Mouse (Mus musculus): Measurements from ENCODE around the gene Gm21312. TPM values are rescaled to one million over a fixed set of nuclear protein-coding genes. Genes with fewer than 3 reads are reported as not detected.
"Not testable (repeated sequence)": the region's sequence is repeated elsewhere in the genome, so short reads cannot be mapped to it uniquely, and the experiment has no call there.

The Gm21312 gene
- not detected in 2 replicates for polyA plus RNA-seq (2015; fragmentation: Nextera tagmentation; extraction: Ambion mirVana)

GRCm38 (mm10) chr10:104176724-104177123, at the start of gene Gm21312:
Gene Gm21312, plus strand, starts transcription at chr10:104177024.
- not testable (repeated sequence) for H3K9me3 ChIP-seq (replicated peaks); H3K36me3 ChIP-seq; H3K27me3 ChIP-seq; H3K4me3 ChIP-seq; H3K4me2 ChIP-seq; ATAC-seq (replicated peaks; ENCODE audit: insufficient number of reproducible peaks, insufficient read depth, low FRiP score, low read depth); H3K27ac ChIP-seq; H3K4me1 ChIP-seq (replicated peaks); H3K9ac ChIP-seq
- WGBS: no CpG with 5 or more reads among the region's 3 CpGs

GRCm38 (mm10) chr10:104142687-104143086, 34.1 kb upstream of the Gm21312 start, which contains the start of gene Gm21293:
Gene Gm21293, plus strand, starts transcription at chr10:104142987.
- not testable (repeated sequence) for ATAC-seq (replicated peaks; ENCODE audit: insufficient number of reproducible peaks, insufficient read depth, low FRiP score, low read depth); H3K4me1 ChIP-seq (replicated peaks); H3K36me3 ChIP-seq; H3K4me2 ChIP-seq; H3K4me3 ChIP-seq; H3K27me3 ChIP-seq; H3K9me3 ChIP-seq (replicated peaks); H3K27ac ChIP-seq; H3K9ac ChIP-seq
- no CpG with 5 or more reads among the region's 3 CpGs for WGBS

GRCm38 (mm10) chr10:104151197-104151596, 25.6 kb upstream of the Gm21312 start, which contains the start of gene Gm6763:
Gene Gm6763, plus strand, starts transcription at chr10:104151497.
- not testable (repeated sequence) for H3K9me3 ChIP-seq (replicated peaks); H3K4me1 ChIP-seq (replicated peaks); H3K27me3 ChIP-seq; H3K36me3 ChIP-seq; H3K27ac ChIP-seq; ATAC-seq (replicated peaks; ENCODE audit: insufficient number of reproducible peaks, insufficient read depth, low FRiP score, low read depth); H3K9ac ChIP-seq; H3K4me3 ChIP-seq; H3K4me2 ChIP-seq
- WGBS: no CpG with 5 or more reads among the region's 3 CpGs

- H3K27me3 ChIP-seq; ATAC-seq (replicated peaks; ENCODE audit: insufficient number of reproducible peaks, insufficient read depth, low FRiP score, low read depth); H3K27ac ChIP-seq; H3K4me3 ChIP-seq; H3K4me2 ChIP-seq; H3K9ac ChIP-seq; H3K4me1 ChIP-seq (replicated peaks); H3K36me3 ChIP-seq; H3K9me3 ChIP-seq (replicated peaks): not testable (repeated sequence)
- whole genome bisulfite sequencing: no CpG with 5 or more reads among the region's 3 CpGs
These were observed 17.1 kb upstream of the Gm21312 start, which contains the start of gene Gm8764 for GRCm38 (mm10) chr10:104159706-104160105. Gene Gm8764, plus strand, starts transcription at chr10:104160006.

GRCm38 (mm10) chr10:104168215-104168614, 8.6 kb upstream of the Gm21312 start, which contains the start of gene Gm21304:
Gene Gm21304, plus strand, starts transcription at chr10:104168515.
- H3K4me3 ChIP-seq; H3K27ac ChIP-seq; ATAC-seq (replicated peaks; ENCODE audit: insufficient number of reproducible peaks, insufficient read depth, low FRiP score, low read depth); H3K9ac ChIP-seq; H3K9me3 ChIP-seq (replicated peaks); H3K27me3 ChIP-seq; H3K4me1 ChIP-seq (replicated peaks); H3K36me3 ChIP-seq; H3K4me2 ChIP-seq: not testable (repeated sequence)
- WGBS: no CpG with 5 or more reads among the region's 3 CpGs

- H3K4me2 ChIP-seq; H3K9ac ChIP-seq; H3K27me3 ChIP-seq; H3K4me3 ChIP-seq; H3K36me3 ChIP-seq; H3K27ac ChIP-seq; H3K9me3 ChIP-seq (replicated peaks); H3K4me1 ChIP-seq (replicated peaks); ATAC-seq (replicated peaks; ENCODE audit: insufficient number of reproducible peaks, insufficient read depth, low FRiP score, low read depth): not testable (repeated sequence)
- WGBS: no CpG with 5 or more reads among the region's 3 CpGs
These were observed 8.4 kb downstream of the Gm21312 start, which contains the start of gene Gm20765 for GRCm38 (mm10) chr10:104185233-104185632. Gene Gm20765, plus strand, starts transcription at chr10:104185533.

- ATAC-seq (replicated peaks; ENCODE audit: insufficient number of reproducible peaks, insufficient read depth, low FRiP score, low read depth); H3K27ac ChIP-seq; H3K4me3 ChIP-seq; H3K4me1 ChIP-seq (replicated peaks); H3K27me3 ChIP-seq; H3K36me3 ChIP-seq; H3K9ac ChIP-seq; H3K9me3 ChIP-seq (replicated peaks); H3K4me2 ChIP-seq: not testable (repeated sequence)
- WGBS: no CpG with 5 or more reads among the region's 3 CpGs
These were observed 16.9 kb downstream of the Gm21312 start, which contains the start of gene Gm4340 for GRCm38 (mm10) chr10:104193742-104194141. Gene Gm4340, plus strand, starts transcription at chr10:104194042.

GRCm38 (mm10) chr10:104209655-104210054, 32.8 kb downstream of the Gm21312 start:
- no peak overlapping the region for H3K4me3 ChIP-seq
- 79% methylated on average over 1 of the region's 1 CpGs for WGBS
- no peaks in the 10 kb centered on the region for H3K9me3 ChIP-seq (replicated peaks)

GRCm38 (mm10) chr10:104210268-104210990, 33.6 kb downstream of the Gm21312 start:
- Histone ChIP-seq H3K27me3 (no peaks in the 10 kb centered on the region), H3K4me2 (no peak overlapping the region), H3K4me3 (no peak overlapping the region), H3K27ac (no peak overlapping the region), H3K36me3 (no peaks in the 10 kb centered on the region), H3K4me1 (replicated peaks) (no peaks in the 10 kb centered on the region), H3K9ac (no peak overlapping the region), H3K9me3 (replicated peaks) (no peaks in the 10 kb centered on the region)
- 57% methylated on average over 3 of the region's 3 CpGs for WGBS
- no peak for ATAC-seq (replicated peaks; ENCODE audit: insufficient number of reproducible peaks, insufficient read depth, low FRiP score, low read depth)

More at GRCm38 (mm10) chr10:104209655-104210054, 32.8 kb downstream of the Gm21312 start:
- ATAC-seq (replicated peaks; ENCODE audit: insufficient number of reproducible peaks, insufficient read depth, low FRiP score, low read depth): no peak
- no peak overlapping the region for H3K9ac ChIP-seq
- H3K4me2 ChIP-seq: no peak overlapping the region
- no peaks in the 10 kb centered on the region for H3K4me1 ChIP-seq (replicated peaks)
- no peak overlapping the region for H3K27ac ChIP-seq
- H3K36me3 ChIP-seq: no peaks in the 10 kb centered on the region
- H3K27me3 ChIP-seq: no peaks in the 10 kb centered on the region

GRCm38 (mm10) chr10:104214527-104214926, 37.7 kb downstream of the Gm21312 start:
- Histone ChIP-seq H3K27ac (no peak overlapping the region), H3K4me3 (no peak overlapping the region), H3K27me3 (no peaks in the 10 kb centered on the region), H3K9me3 (replicated peaks) (no peaks in the 10 kb centered on the region), H3K4me2 (no peak overlapping the region), H3K36me3 (no peaks in the 10 kb centered on the region), H3K4me1 (replicated peaks) (no peaks in the 10 kb centered on the region), H3K9ac (no peak overlapping the region)
- 84% methylated on average over 5 of the region's 5 CpGs for WGBS
- 0 out of 2 replicates have a peak, but pooled peaks have one; percentile 18 for ATAC-seq (replicated peaks; ENCODE audit: insufficient number of reproducible peaks, insufficient read depth, low FRiP score, low read depth)

GRCm38 (mm10) chr10:104220303-104221021, 43.6 kb downstream of the Gm21312 start:
- no peaks in the 10 kb centered on the region for H3K36me3 ChIP-seq
- WGBS: 73% methylated on average over 6 of the region's 6 CpGs
- no peak overlapping the region for H3K9ac ChIP-seq
- no peaks in the 10 kb centered on the region for H3K4me1 ChIP-seq (replicated peaks)
- no peak overlapping the region for H3K4me3 ChIP-seq
- H3K27me3 ChIP-seq: no peaks in the 10 kb centered on the region
- no peak overlapping the region for H3K4me2 ChIP-seq
- H3K27ac ChIP-seq: no peak overlapping the region
- no peak for ATAC-seq (replicated peaks; ENCODE audit: insufficient number of reproducible peaks, insufficient read depth, low FRiP score, low read depth)
- no peaks in the 10 kb centered on the region for H3K9me3 ChIP-seq (replicated peaks)

Data from heart, embryonic 15.5 days (tissue).